Mouse (Mus musculus): Measurements from ENCODE around the gene S1pr4.

DNA sequence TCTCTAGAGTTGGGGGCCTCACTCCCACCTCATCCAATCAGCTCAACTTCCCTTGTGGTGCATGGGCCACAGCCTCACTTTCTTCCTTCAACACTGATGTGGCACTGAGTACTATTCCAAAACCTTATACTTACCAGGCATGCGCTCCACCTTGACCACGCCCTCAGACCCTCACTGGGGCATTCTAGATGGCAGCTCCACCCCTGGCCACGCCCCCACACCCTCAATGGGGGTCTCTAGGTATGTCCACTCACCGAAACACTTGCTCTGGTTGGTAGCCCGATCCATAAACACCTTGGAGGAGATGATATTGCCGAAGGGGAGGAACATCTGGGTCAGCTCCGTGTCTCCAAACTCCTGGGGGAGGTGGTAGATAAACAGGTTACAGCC, 37.5 kb downstream of the S1pr4 start:
- TF ChIP-seq CTCF (conservative IDR thresholded peaks at IDR 0.05; ENCODE audit: low read length) (no peak), NANOG (IDR thresholded peaks at IDR 0.05; ENCODE audit: borderline replicate concordance, low read length) (no peak), POU5F1 (IDR thresholded peaks at IDR 0.05; ENCODE audit: borderline replicate concordance, low read length) (no peak)

Data from E14TG2a.4 (cell line).